11 mouse cellular contexts compared by ENCODE assay signal in genomic region chr11:89002621-89003020, GRCm38 (mm10). TPM values are rescaled to one million over a fixed set of nuclear protein-coding genes. Genes with fewer than 3 reads are reported as not detected.
DNase-seq lines count a peak whose midpoint lies in the region; ATAC-seq lines count a peak whose summit lies in the region.
"Had no signal": no experiment of that assay in that cellular context is flagged by ENCODE, and none has a peak within 500 bp of the region (broad histone marks: within the 10 kb centered on the region; RNA-seq: fewer than 3 reads in every experiment).

No protein-coding gene starts in this region.

- DNase-seq in heart, postnatal 14 days: no peak
- no peak for DNase-seq in intestine, embryonic 14.5 days (ENCODE audit: low spot score)
- no peak for DNase-seq in retina, embryonic 14.5 days (ENCODE audit: low spot score)
- DNase-seq in frontal cortex, postnatal 25 days (ENCODE audit: low spot score in 2 of 2): no peak

- H3K4me3 ChIP-seq in heart, embryonic 16.5 days (ENCODE audit: low read length): peak overlapping the region; percentile 15
- H3K4me3 ChIP-seq in megakaryocyte, embryonic 14.5 days (replicated peaks): peak overlapping the region; percentile 85
- H3K4me3 ChIP-seq in intestine, embryonic 14.5 days (ENCODE audit: low read depth, low read length): no peak overlapping the region
- no peak overlapping the region for H3K4me3 ChIP-seq in neural tube, embryonic 15.5 days (replicated peaks)
- H3K4me3 ChIP-seq: forebrain, embryonic 15.5 days had no signal

- no peaks in the 10 kb centered on the region for H3K9me3 ChIP-seq in heart, embryonic 16.5 days (replicated peaks; ENCODE audit: control insufficient read depth, low read length)
- H3K9me3 ChIP-seq in megakaryocyte, embryonic 14.5 days: no peaks in the 10 kb centered on the region
- no peaks in the 10 kb centered on the region for H3K9me3 ChIP-seq in intestine, embryonic 14.5 days (ENCODE audit: control insufficient read depth, low read length)
- no peaks in the 10 kb centered on the region for H3K9me3 ChIP-seq in neural tube, embryonic 15.5 days (replicated peaks)
- H3K9me3 ChIP-seq: forebrain, embryonic 15.5 days had no signal

- no peaks in the 10 kb centered on the region for H3K27me3 ChIP-seq in heart, embryonic 16.5 days (ENCODE audit: control insufficient read depth, insufficient read depth, low read length)
- no peaks in the 10 kb centered on the region for H3K27me3 ChIP-seq in megakaryocyte, embryonic 14.5 days (replicated peaks)
- H3K27me3 ChIP-seq in intestine, embryonic 14.5 days (replicated peaks; ENCODE audit: control insufficient read depth, insufficient read depth, low read length): no peaks in the 10 kb centered on the region
- H3K27me3 ChIP-seq in neural tube, embryonic 15.5 days (replicated peaks): peaks cover 19% of the 10 kb centered on the region

- peak overlapping the region; percentile 12; the same call in 1 of the 2 replicates for H3K27ac ChIP-seq in heart, embryonic 16.5 days (ENCODE audit: low read length)
- no peak overlapping the region for H3K27ac ChIP-seq in intestine, embryonic 14.5 days (ENCODE audit: low read depth)
- no peak overlapping the region for H3K27ac ChIP-seq in neural tube, embryonic 15.5 days (replicated peaks)
- H3K27ac ChIP-seq: forebrain, embryonic 15.5 days had no signal

- H3K9ac ChIP-seq in heart, embryonic 16.5 days (ENCODE audit: low read length): peak overlapping the region; percentile 5; the same call in 1 of the 2 replicates
- H3K9ac ChIP-seq in intestine, embryonic 14.5 days (ENCODE audit: low read length): 0 out of 2 replicates have a peak overlapping the region, but pooled peaks have one; percentile 7
- no peak overlapping the region for H3K9ac ChIP-seq in neural tube, embryonic 15.5 days (replicated peaks)
- H3K9ac ChIP-seq: forebrain, embryonic 15.5 days had no signal

- WGBS in heart, embryonic 16.5 days: 62% methylated on average over 5 of the region's 5 CpGs
- 75% methylated on average over 5 of the region's 5 CpGs for WGBS in intestine, embryonic 14.5 days
- 71% methylated on average over 5 of the region's 5 CpGs for WGBS in neural tube, embryonic 15.5 days

- peaks cover 19% of the 10 kb centered on the region for H3K36me3 ChIP-seq in heart, embryonic 16.5 days (ENCODE audit: control insufficient read depth, insufficient read depth)
- H3K36me3 ChIP-seq in megakaryocyte, embryonic 14.5 days (replicated peaks; ENCODE audit: low read length): peaks cover 59% of the 10 kb centered on the region
- H3K36me3 ChIP-seq in intestine, embryonic 14.5 days (ENCODE audit: control insufficient read depth, insufficient read depth, low read length): peaks cover 12% of the 10 kb centered on the region; the same call in 1 of the 2 replicates
- no peaks in the 10 kb centered on the region for H3K36me3 ChIP-seq in neural tube, embryonic 15.5 days
- H3K36me3 ChIP-seq: forebrain, embryonic 15.5 days had no signal

- peaks cover 30% of the 10 kb centered on the region for H3K4me1 ChIP-seq in heart, embryonic 16.5 days (ENCODE audit: control insufficient read depth, insufficient read depth, low read length)
- peaks cover 77% of the 10 kb centered on the region for H3K4me1 ChIP-seq in megakaryocyte, embryonic 14.5 days
- H3K4me1 ChIP-seq in intestine, embryonic 14.5 days (replicated peaks; ENCODE audit: control insufficient read depth, insufficient read depth, low read length): peaks cover 20% of the 10 kb centered on the region
- H3K4me1 ChIP-seq in neural tube, embryonic 15.5 days: peaks cover 10% of the 10 kb centered on the region

- intact Hi-C loops in heart, postnatal 14 days (cut with DNase I): no loop called here

- H3K4me2 ChIP-seq in heart, embryonic 16.5 days (ENCODE audit: low read depth, low read length): peak overlapping the region; percentile 44
- peak overlapping the region; percentile 29 for H3K4me2 ChIP-seq in intestine, embryonic 14.5 days (ENCODE audit: low read length)
- peak overlapping the region; percentile 17 for H3K4me2 ChIP-seq in neural tube, embryonic 15.5 days
- H3K4me2 ChIP-seq: forebrain, embryonic 15.5 days had no signal

- ATAC-seq in heart, embryonic 16.5 days (replicated peaks; ENCODE audit: extremely low read depth, insufficient read depth, low FRiP score): no peak
- no peak for ATAC-seq in megakaryocyte, adult 5-6 weeks (ENCODE audit: poor library complexity, severe bottlenecking)
- ATAC-seq in intestine, embryonic 14.5 days (replicated peaks; ENCODE audit: low FRiP score, low TSS enrichment, low read depth): no peak
- ATAC-seq in neural tube, embryonic 15.5 days (ENCODE audit: low FRiP score): no peak
- ATAC-seq: forebrain, embryonic 15.5 days had no signal

RNA-seq across cellular contexts. Expression of gene Trim25, which starts 3.4 kb away (rescaled TPM):
- polyA plus RNA-seq in heart, embryonic 16.5 days (2015; fragmentation: Nextera tagmentation; extraction: Ambion mirVana): 18.3 and 22.1 TPM in 2 replicates
- total RNA-seq in heart, postnatal 14 days (2021): 10 to 100 TPM; 28.3 to 28.5 TPM
- polyA plus RNA-seq in megakaryocyte, embryonic 14.5 days (2012; ENCODE audit: insufficient read depth, low replicate concordance): 6.3 and 58.2 TPM in 2 replicates
- 33.4 and 33.7 TPM in 2 replicates for total RNA-seq in megakaryocyte, adult 5-6 weeks (2015)
- 24.5 and 28.7 TPM in 2 replicates for total RNA-seq in megakaryocyte, adult 5-6 weeks (2017)
- 21.0 and 23.2 TPM in 2 replicates for polyA plus RNA-seq in intestine, embryonic 14.5 days (2014; fragmentation: Nextera tagmentation; extraction: Ambion mirVana)
- polyA plus RNA-seq in neural tube, embryonic 15.5 days (2015; fragmentation: Nextera tagmentation; extraction: Ambion mirVana): 5.5 and 13.7 TPM in 2 replicates

RNA-seq across cellular contexts. Expression of gene Coil, which starts 32.6 kb away (rescaled TPM):
- polyA plus RNA-seq in heart, embryonic 16.5 days (2015; fragmentation: Nextera tagmentation; extraction: Ambion mirVana): 9.4 and 9.7 TPM in 2 replicates
- total RNA-seq in heart, postnatal 14 days (2021): 1 to 10 TPM; 4.1 to 5.6 TPM
- polyA plus RNA-seq in megakaryocyte, embryonic 14.5 days (2012; ENCODE audit: insufficient read depth, low replicate concordance): 2.3 and 3.1 TPM in 2 replicates
- 6.6 and 7.2 TPM in 2 replicates for total RNA-seq in megakaryocyte, adult 5-6 weeks (2015)
- 6.4 and 7.0 TPM in 2 replicates for total RNA-seq in megakaryocyte, adult 5-6 weeks (2017)
- polyA plus RNA-seq in intestine, embryonic 14.5 days (2014; fragmentation: Nextera tagmentation; extraction: Ambion mirVana): 10.4 and 11.0 TPM in 2 replicates
- 26.0 and 28.5 TPM in 2 replicates for polyA plus RNA-seq in neural tube, embryonic 15.5 days (2015; fragmentation: Nextera tagmentation; extraction: Ambion mirVana)

RNA-seq across cellular contexts. Expression of gene Elobl, which starts 35.9 kb away (rescaled TPM):
- not detected in 2 replicates for polyA plus RNA-seq in heart, embryonic 16.5 days (2015; fragmentation: Nextera tagmentation; extraction: Ambion mirVana)
- not detected for total RNA-seq in heart, postnatal 14 days (2021)
- not detected in 2 replicates for polyA plus RNA-seq in megakaryocyte, embryonic 14.5 days (2012; ENCODE audit: insufficient read depth, low replicate concordance)
- total RNA-seq in megakaryocyte, adult 5-6 weeks (2015): not detected in 2 replicates
- not detected in 2 replicates for total RNA-seq in megakaryocyte, adult 5-6 weeks (2017)
- not detected in 2 replicates for polyA plus RNA-seq in intestine, embryonic 14.5 days (2014; fragmentation: Nextera tagmentation; extraction: Ambion mirVana)
- polyA plus RNA-seq in neural tube, embryonic 15.5 days (2015; fragmentation: Nextera tagmentation; extraction: Ambion mirVana): not detected in 2 replicates
- total RNA-seq: left cerebral cortex, postnatal 25 days had no signal
- polyA plus RNA-seq: cortical plate, adult 2 months; forebrain, embryonic 15.5 days had no signal

RNA-seq across cellular contexts. Expression of gene Scpep1, which starts 47.4 kb away (rescaled TPM):
- 43.6 and 50.8 TPM in 2 replicates for polyA plus RNA-seq in heart, embryonic 16.5 days (2015; fragmentation: Nextera tagmentation; extraction: Ambion mirVana)
- 10 to 100 TPM; 22.1 to 25.2 TPM for total RNA-seq in heart, postnatal 14 days (2021)
- polyA plus RNA-seq in megakaryocyte, embryonic 14.5 days (2012; ENCODE audit: insufficient read depth, low replicate concordance): 1.1 and 7.4 TPM in 2 replicates
- total RNA-seq in megakaryocyte, adult 5-6 weeks (2015): 173 and 192 TPM in 2 replicates
- 87.6 and 89.8 TPM in 2 replicates for total RNA-seq in megakaryocyte, adult 5-6 weeks (2017)
- 94.7 and 97.4 TPM in 2 replicates for polyA plus RNA-seq in intestine, embryonic 14.5 days (2014; fragmentation: Nextera tagmentation; extraction: Ambion mirVana)
- 29.6 and 35.0 TPM in 2 replicates for polyA plus RNA-seq in neural tube, embryonic 15.5 days (2015; fragmentation: Nextera tagmentation; extraction: Ambion mirVana)

Comparison
In these comparisons a context has a peak if more than half of its experiments do, and no peak if none do; other contexts are left out.
1. H3K4me3 ChIP-seq: peak in heart, embryonic 16.5 days (single experiment) and megakaryocyte, embryonic 14.5 days (single experiment); none in intestine, embryonic 14.5 days (single experiment) and neural tube, embryonic 15.5 days (single experiment).
2. Peak in every context shown above with its lines, with median percentiles within 50 percentile points of each other: H3K4me2 ChIP-seq.